Mouse (Mus musculus) gastrocnemius, postnatal 25 days (tissue): ENCODE results near the gene Mpped1. TPM values are rescaled to one million over a fixed set of nuclear protein-coding genes. Genes with fewer than 3 reads are reported as not detected.

Experiments used
- DNase-seq: peaks from one replicate; pipeline ENCODE4 v3.0.0; 2022
- total RNA-seq, 2 experiments: library from RNA; stranded (reverse); gene quantifications; 1 replicate in 1 of 2; 2 replicates in 1 of 2; pipeline ENCODE4 v1.2.3; 2021

Gene Mpped1
- total RNA-seq, 2 experiments from 2014 or later: not detected

DNA sequence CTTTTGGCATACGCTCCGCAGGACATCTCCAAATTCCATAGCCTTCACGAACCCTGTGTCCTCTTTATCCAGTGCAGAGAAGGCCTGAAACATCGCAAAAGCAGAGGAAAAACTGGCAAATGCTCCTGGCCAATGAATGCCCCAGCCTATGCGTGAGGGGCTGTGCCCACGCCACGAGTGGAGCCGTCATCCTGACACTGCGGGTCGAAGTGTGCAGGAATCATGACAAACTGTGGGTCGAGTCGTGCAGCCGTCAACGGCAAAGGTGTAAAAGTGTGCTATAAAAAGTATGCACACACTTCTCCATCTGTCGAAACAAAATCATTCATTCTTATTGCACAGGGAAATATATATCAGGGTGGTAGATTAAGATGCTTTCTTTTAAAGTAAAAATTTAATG, 113.6 kb downstream of the Mpped1 start:
- DNase-seq: no peak

- no peak for DNase-seq
Measured at GRCm38 (mm10) chr15:83894261-83894660, 115.0 kb downstream of the Mpped1 start.

GRCm38 (mm10) chr15:83896011-83896410, 116.7 kb downstream of the Mpped1 start:
- no peak for DNase-seq

DNA sequence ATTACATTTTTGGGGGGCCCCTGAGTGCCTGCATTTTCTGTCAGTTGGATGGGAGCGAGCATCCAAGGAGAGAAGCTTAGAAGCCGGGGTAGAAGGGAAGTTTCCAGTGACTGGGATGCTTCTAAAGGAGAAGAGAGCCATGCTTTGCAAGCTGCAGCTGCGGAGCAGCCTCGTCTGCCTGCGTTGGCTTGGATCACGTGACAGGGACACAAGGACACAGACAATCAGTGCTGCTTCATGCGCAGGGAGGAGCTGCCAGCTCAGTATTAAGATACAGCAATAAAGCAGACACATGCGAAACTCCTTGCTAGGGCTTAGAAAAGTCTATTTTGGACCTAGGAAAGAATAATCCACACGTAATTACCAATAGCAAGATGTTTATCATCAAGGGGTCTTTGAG, 118.0 kb downstream of the Mpped1 start:
- no peak for DNase-seq

GRCm38 (mm10) chr15:83906472-83906871, 127.2 kb downstream of the Mpped1 start:
- no peak for DNase-seq

Other genes with a start within 250 kb of the Mpped1 start
- 10 to 100 TPM; 21.2 to 34.5 TPM for gene Tspo, start 215.9 kb upstream of the Mpped1 start, total RNA-seq
- 10 to 100 TPM; 18.6 to 21.4 TPM for gene Mcat, start 215.7 kb upstream of the Mpped1 start, total RNA-seq
- 1 to 10 TPM; 4.2 to 4.9 TPM for gene Ttll12, start 184.3 kb upstream of the Mpped1 start, total RNA-seq
- gene Scube1, start 54.4 kb upstream of the Mpped1 start, total RNA-seq: under 1 TPM; 0.32 to 0.67 TPM